Mouse (Mus musculus): ENCODE results near the gene Olfr231. TPM values are rescaled to one million over a fixed set of nuclear protein-coding genes. Genes with fewer than 3 reads are reported as not detected.

Gene Olfr231
- polyA plus RNA-seq, 1 experiment from 2014 or later = not detected

DNA sequence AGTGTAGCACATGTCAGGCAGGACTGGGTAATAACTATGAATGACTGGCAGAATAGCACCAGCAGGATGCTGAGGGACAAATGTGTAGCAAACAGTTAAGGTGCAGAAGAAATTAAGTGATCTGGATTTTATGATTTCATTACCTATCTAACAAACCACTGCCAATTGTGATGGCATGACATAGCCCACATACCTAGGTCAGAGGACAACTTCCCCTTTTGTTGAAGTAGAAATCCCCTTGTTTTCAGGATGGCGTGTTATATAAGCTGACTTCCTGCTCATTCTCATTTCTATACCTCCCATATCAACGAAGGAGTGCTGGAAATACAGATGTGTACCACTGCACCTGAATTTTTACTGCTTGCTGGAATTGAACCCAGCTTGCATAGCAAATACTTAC is 20.4 kb upstream of the Olfr231 start:
- no peak for TF ChIP-seq CTCF (IDR thresholded peaks at IDR 0.05; ENCODE audit: low read depth)
- no peaks in the 10 kb centered on the region for H3K36me3 ChIP-seq (ENCODE audit: insufficient read depth)
- no peak overlapping the region for H3K4me3 ChIP-seq (ENCODE audit: low read depth, low read length)
- 59% methylated on average over 2 of the region's 2 CpGs for WGBS
- no peaks in the 10 kb centered on the region for H3K4me1 ChIP-seq (ENCODE audit: insufficient read depth)
- DNase-seq (no peak), ATAC-seq (ENCODE audit: insufficient read depth) (no peak)
- H3K9ac ChIP-seq = no peak overlapping the region
- H3K27me3 ChIP-seq (ENCODE audit: insufficient read depth, low read length) = no peaks in the 10 kb centered on the region
- H3K4me2 ChIP-seq = no peak overlapping the region
- H3K27ac ChIP-seq (ENCODE audit: low read depth) = no peak overlapping the region
- H3K9me3 ChIP-seq (ENCODE audit: low read depth, low read length) = no peaks in the 10 kb centered on the region

DNA sequence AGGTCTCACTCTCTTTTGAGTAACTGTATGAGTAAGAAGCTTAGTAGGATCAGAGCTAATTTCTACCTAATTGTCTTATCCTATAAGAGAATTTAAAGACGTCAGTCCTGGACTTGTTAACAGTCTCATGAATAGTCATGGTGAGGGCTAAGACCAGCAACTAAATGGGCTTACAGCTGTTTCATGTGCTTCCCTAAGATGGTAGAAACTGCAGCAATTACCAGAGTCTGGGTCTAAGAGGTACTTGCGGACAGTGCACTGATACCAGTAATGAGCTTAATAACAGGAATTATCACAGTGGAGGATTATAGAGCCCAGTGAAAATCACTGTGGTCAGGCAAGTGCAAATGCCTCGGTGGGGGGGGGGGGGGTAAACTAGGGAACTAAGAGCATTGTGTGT is 11.0 kb upstream of the Olfr231 start:
- TF ChIP-seq CTCF (IDR thresholded peaks at IDR 0.05; ENCODE audit: low read depth) = no peak
- H3K9ac ChIP-seq = no peak overlapping the region
- H3K9me3 ChIP-seq (ENCODE audit: low read depth, low read length) = no peaks in the 10 kb centered on the region
- DNase-seq (no peak), ATAC-seq (ENCODE audit: insufficient read depth) (no peak)
- H3K4me2 ChIP-seq = no peak overlapping the region
- H3K27ac ChIP-seq (ENCODE audit: low read depth) = no peak overlapping the region
- H3K4me3 ChIP-seq (ENCODE audit: low read depth, low read length) = no peak overlapping the region
- WGBS = 71% methylated on average over 3 of the region's 3 CpGs
- H3K36me3 ChIP-seq (ENCODE audit: insufficient read depth) = no peaks in the 10 kb centered on the region
- H3K4me1 ChIP-seq (ENCODE audit: insufficient read depth) = no peaks in the 10 kb centered on the region
- H3K27me3 ChIP-seq (ENCODE audit: insufficient read depth, low read length) = no peaks in the 10 kb centered on the region

DNA sequence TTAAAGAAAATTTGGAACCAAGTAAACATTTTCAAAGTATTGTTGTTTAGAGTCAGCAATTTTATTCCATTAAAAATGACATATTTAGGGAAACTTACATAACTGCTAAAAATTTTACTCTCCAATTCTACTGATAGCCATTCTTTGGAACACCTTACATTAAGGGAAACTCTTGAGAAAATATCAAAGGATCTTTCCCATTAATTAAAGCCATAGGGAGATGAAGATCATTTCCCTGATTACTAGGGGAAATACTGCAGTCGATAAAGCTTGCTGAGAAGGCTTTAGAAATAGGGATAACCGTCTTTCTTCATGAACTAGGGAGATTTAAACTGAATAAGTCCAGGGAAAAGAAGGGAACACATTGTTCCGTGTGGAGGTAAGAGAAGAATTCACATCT is 10.3 kb upstream of the Olfr231 start, which contains the start of gene Olfr424:
Gene Olfr424, plus strand, starts transcription at position 301 of the 400 bp plus-strand sequence.
- 73% methylated on average over 3 of the region's 3 CpGs for WGBS
- TF ChIP-seq CTCF (IDR thresholded peaks at IDR 0.05; ENCODE audit: low read depth) = no peak
- Histone ChIP-seq H3K4me3 (ENCODE audit: low read depth, low read length) (no peak within 1 kb of the TSS), H3K4me1 (ENCODE audit: insufficient read depth) (no peaks in the 10 kb centered on the region), H3K27me3 (ENCODE audit: insufficient read depth, low read length) (no peaks in the 10 kb centered on the region), H3K27ac (ENCODE audit: low read depth) (no peak within 1 kb of the TSS), H3K9me3 (ENCODE audit: low read depth, low read length) (no peaks in the 10 kb centered on the region), H3K4me2 (no peak within 1 kb of the TSS), H3K9ac (no peak within 1 kb of the TSS), H3K36me3 (ENCODE audit: insufficient read depth) (no peaks in the 10 kb centered on the region)
- ATAC-seq (ENCODE audit: insufficient read depth) = no peak
- DNase-seq = no peak

DNA sequence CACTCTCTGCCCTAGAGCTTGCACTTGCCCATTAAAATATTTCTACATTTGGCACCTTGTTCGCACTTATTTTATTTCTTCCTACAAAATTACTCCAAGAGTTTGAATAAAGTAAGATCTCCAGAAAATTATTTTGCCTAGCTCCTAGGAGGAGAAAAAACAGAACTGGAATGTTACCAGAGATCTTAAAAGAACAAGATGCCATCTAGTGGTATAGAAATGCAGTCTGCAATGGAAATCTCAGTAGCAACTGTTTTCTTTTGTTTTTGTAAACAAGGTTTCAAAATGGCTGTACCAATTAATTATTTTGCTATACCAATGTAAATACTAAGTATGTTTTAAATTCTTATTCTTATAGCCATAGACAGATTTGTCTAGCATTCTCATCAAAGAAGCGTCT is 17.2 kb downstream of the Olfr231 start:
- H3K4me3 ChIP-seq (ENCODE audit: low read depth, low read length) = no peak overlapping the region
- WGBS = 57% methylated on average over 2 of the region's 2 CpGs
- H3K4me1 ChIP-seq (ENCODE audit: insufficient read depth) = no peaks in the 10 kb centered on the region
- no peak for ATAC-seq (ENCODE audit: insufficient read depth)
- H3K27ac ChIP-seq (ENCODE audit: low read depth) = no peak overlapping the region
- H3K9ac ChIP-seq = no peak overlapping the region
- peak; percentile 53 for DNase-seq
- TF ChIP-seq CTCF (IDR thresholded peaks at IDR 0.05; ENCODE audit: low read depth) = peak; percentile 48
- no peak overlapping the region for H3K4me2 ChIP-seq
- no peaks in the 10 kb centered on the region for H3K9me3 ChIP-seq (ENCODE audit: low read depth, low read length)
- H3K27me3 ChIP-seq (ENCODE audit: insufficient read depth, low read length) = no peaks in the 10 kb centered on the region
- no peaks in the 10 kb centered on the region for H3K36me3 ChIP-seq (ENCODE audit: insufficient read depth)

GRCm38 (mm10) chr1:174096591-174096990 is 24.4 kb downstream of the Olfr231 start, which contains the start of gene Olfr427:
Gene Olfr427 (plus strand): TSS chr1:174096891.
- ATAC-seq (ENCODE audit: insufficient read depth) (no peak), DNase-seq (no peak)
- Histone ChIP-seq H3K4me1 (ENCODE audit: insufficient read depth) (no peaks in the 10 kb centered on the region), H3K4me2 (no peak within 1 kb of the TSS), H3K27ac (ENCODE audit: low read depth) (no peak within 1 kb of the TSS), H3K9me3 (ENCODE audit: low read depth, low read length) (no peaks in the 10 kb centered on the region), H3K4me3 (ENCODE audit: low read depth, low read length) (no peak within 1 kb of the TSS), H3K9ac (no peak within 1 kb of the TSS), H3K27me3 (ENCODE audit: insufficient read depth, low read length) (no peaks in the 10 kb centered on the region), H3K36me3 (ENCODE audit: insufficient read depth) (no peaks in the 10 kb centered on the region)
- no peak for TF ChIP-seq CTCF (IDR thresholded peaks at IDR 0.05; ENCODE audit: low read depth)
- WGBS = 90% methylated on average over 1 of the region's 1 CpGs

- H3K27me3 ChIP-seq (ENCODE audit: insufficient read depth, low read length) = no peaks in the 10 kb centered on the region
- H3K9ac ChIP-seq = no peak within 1 kb of the TSS
- TF ChIP-seq CTCF (IDR thresholded peaks at IDR 0.05; ENCODE audit: low read depth) = no peak
- no peak within 1 kb of the TSS for H3K4me3 ChIP-seq (ENCODE audit: low read depth, low read length)
- WGBS = 87% methylated on average over 2 of the region's 2 CpGs
- DNase-seq (no peak), ATAC-seq (ENCODE audit: insufficient read depth) (no peak)
- H3K36me3 ChIP-seq (ENCODE audit: insufficient read depth) = no peaks in the 10 kb centered on the region
- H3K9me3 ChIP-seq (ENCODE audit: low read depth, low read length) = no peaks in the 10 kb centered on the region
- no peak within 1 kb of the TSS for H3K4me2 ChIP-seq
- H3K27ac ChIP-seq (ENCODE audit: low read depth) = no peak within 1 kb of the TSS
- no peaks in the 10 kb centered on the region for H3K4me1 ChIP-seq (ENCODE audit: insufficient read depth)
Measured at GRCm38 (mm10) chr1:174084031-174084430, 36.9 kb downstream of the Olfr231 start, which contains the start of gene Olfr429. Gene Olfr429 (plus strand): TSS chr1:174084331.

DNA sequence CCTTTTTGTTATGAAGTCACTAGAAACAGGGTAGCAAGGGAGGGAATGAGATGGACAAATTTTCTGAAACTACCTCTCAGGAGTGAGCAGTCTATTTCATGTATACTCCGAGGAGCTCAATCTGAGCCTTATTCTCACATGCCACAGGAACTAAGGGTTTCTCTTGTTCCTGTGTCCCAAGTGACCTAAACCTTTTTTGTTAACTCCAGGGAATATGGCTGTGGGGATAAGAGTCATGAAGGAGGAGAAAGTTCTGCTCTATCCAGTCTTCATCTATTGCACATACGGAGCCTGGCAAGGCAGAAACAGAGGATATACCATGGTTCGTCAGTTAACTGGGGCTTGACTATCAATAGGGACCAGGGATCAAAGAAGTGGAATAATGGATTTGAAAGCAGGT is 54.7 kb downstream of the Olfr231 start, which contains the start of gene Olfr430:
Gene Olfr430, plus strand, starts transcription at position 301 of the 400 bp plus-strand sequence.
- Histone ChIP-seq H3K4me1 (ENCODE audit: insufficient read depth) (no peaks in the 10 kb centered on the region), H3K9me3 (ENCODE audit: low read depth, low read length) (no peaks in the 10 kb centered on the region), H3K36me3 (ENCODE audit: insufficient read depth) (no peaks in the 10 kb centered on the region), H3K9ac (no peak within 1 kb of the TSS), H3K4me3 (ENCODE audit: low read depth, low read length) (no peak within 1 kb of the TSS), H3K4me2 (no peak within 1 kb of the TSS), H3K27ac (ENCODE audit: low read depth) (no peak within 1 kb of the TSS), H3K27me3 (ENCODE audit: insufficient read depth, low read length) (no peaks in the 10 kb centered on the region)
- ATAC-seq (ENCODE audit: insufficient read depth) = no peak
- DNase-seq = no peak
- 86% methylated on average over 3 of the region's 3 CpGs for WGBS
- TF ChIP-seq CTCF (IDR thresholded peaks at IDR 0.05; ENCODE audit: low read depth) = no peak

Other genes with a start within 250 kb of the Olfr231 start
- 0.32 and 0.49 TPM in 2 replicates for gene Ifi211, start 208.1 kb downstream of the Olfr231 start, polyA plus RNA-seq (2014; fragmentation: Nextera tagmentation; extraction: Ambion mirVana)
- 0.84 and 1.4 TPM in 2 replicates for gene Mndal, start 178.7 kb downstream of the Olfr231 start, polyA plus RNA-seq (2014; fragmentation: Nextera tagmentation; extraction: Ambion mirVana)
- gene Ifi203, start 178.5 kb downstream of the Olfr231 start, polyA plus RNA-seq (2014; fragmentation: Nextera tagmentation; extraction: Ambion mirVana) = 0.83 and 1.1 TPM in 2 replicates
- gene Ifi202b, start 138.4 kb downstream of the Olfr231 start, polyA plus RNA-seq (2014; fragmentation: Nextera tagmentation; extraction: Ambion mirVana) = not detected in 2 replicates
- gene Ifi205, start 89.4 kb downstream of the Olfr231 start, polyA plus RNA-seq (2014; fragmentation: Nextera tagmentation; extraction: Ambion mirVana) = 0.26 and 0.30 TPM in 2 replicates
- 0.07 TPM in 1 of 2 replicates, not detected in the other for gene Olfr433, start 80.5 kb downstream of the Olfr231 start, polyA plus RNA-seq (2014; fragmentation: Nextera tagmentation; extraction: Ambion mirVana)
- gene Olfr432, start 72.0 kb downstream of the Olfr231 start, polyA plus RNA-seq (2014; fragmentation: Nextera tagmentation; extraction: Ambion mirVana) = not detected in 2 replicates
- gene Olfr430, start 54.6 kb downstream of the Olfr231 start, polyA plus RNA-seq (2014; fragmentation: Nextera tagmentation; extraction: Ambion mirVana) = not detected in 2 replicates
- gene Olfr429, start 36.8 kb downstream of the Olfr231 start, polyA plus RNA-seq (2014; fragmentation: Nextera tagmentation; extraction: Ambion mirVana) = not detected in 2 replicates
- not detected in 2 replicates for gene Olfr427, start 24.3 kb downstream of the Olfr231 start, polyA plus RNA-seq (2014; fragmentation: Nextera tagmentation; extraction: Ambion mirVana)
- gene Olfr424, start 10.4 kb upstream of the Olfr231 start, polyA plus RNA-seq (2014; fragmentation: Nextera tagmentation; extraction: Ambion mirVana) = not detected in 2 replicates
- not detected in 2 replicates for gene Olfr420, start 34.5 kb upstream of the Olfr231 start, polyA plus RNA-seq (2014; fragmentation: Nextera tagmentation; extraction: Ambion mirVana)
- 0.30 and 0.67 TPM in 2 replicates for gene Spta1, start 51.6 kb upstream of the Olfr231 start, polyA plus RNA-seq (2014; fragmentation: Nextera tagmentation; extraction: Ambion mirVana)
- gene Olfr419, start 130.9 kb upstream of the Olfr231 start, polyA plus RNA-seq (2014; fragmentation: Nextera tagmentation; extraction: Ambion mirVana) = not detected in 2 replicates
- gene Mptx1, start 209.4 kb upstream of the Olfr231 start, polyA plus RNA-seq (2014; fragmentation: Nextera tagmentation; extraction: Ambion mirVana) = not detected in 2 replicates
- gene Olfr417, start 244.0 kb upstream of the Olfr231 start, polyA plus RNA-seq (2014; fragmentation: Nextera tagmentation; extraction: Ambion mirVana) = not detected in 2 replicates

Data from lung, embryonic 14.5 days (tissue).